Mouse (Mus musculus) megakaryocyte progenitor cell, adult 5-6 weeks (primary cell): ENCODE results near the gene Sbf2. TPM values are rescaled to one million over a fixed set of nuclear protein-coding genes. Genes with fewer than 3 reads are reported as not detected.
"Not testable (repeated sequence)": the region's sequence is repeated elsewhere in the genome, so short reads cannot be mapped to it uniquely, and the experiment has no call there.

Source experiments
- ATAC-seq: replicated peaks from 2 replicates; pipeline ENCODE4 v1.8.0; 2016; ENCODE audit warnings: mild to moderate bottlenecking, moderate TSS enrichment, inconsistent platforms; ENCODE audit not compliant: poor library complexity
- total RNA-seq, 2 experiments: library from RNA; stranded (forward) in 1 of 2; stranded (reverse) in 1 of 2; fragments of 157-497, 149-512 nt in 1 of 2; fragments of 200-1000 nt in 1 of 2; gene quantifications; 2 replicates each; pipeline versions ENCODE4 v1.2.3 to v1.2.4; 2015 to 2017

Gene Sbf2
- total RNA-seq (2015): 1.6 and 2.3 TPM in 2 replicates
- total RNA-seq (2017): 0.44 and 0.46 TPM in 2 replicates

GRCm38 (mm10) chr7:110614133-110615063 lies at the start of gene Sbf2:
Gene Sbf2 (minus strand): TSS chr7:110614922.
- no peak for ATAC-seq

DNA sequence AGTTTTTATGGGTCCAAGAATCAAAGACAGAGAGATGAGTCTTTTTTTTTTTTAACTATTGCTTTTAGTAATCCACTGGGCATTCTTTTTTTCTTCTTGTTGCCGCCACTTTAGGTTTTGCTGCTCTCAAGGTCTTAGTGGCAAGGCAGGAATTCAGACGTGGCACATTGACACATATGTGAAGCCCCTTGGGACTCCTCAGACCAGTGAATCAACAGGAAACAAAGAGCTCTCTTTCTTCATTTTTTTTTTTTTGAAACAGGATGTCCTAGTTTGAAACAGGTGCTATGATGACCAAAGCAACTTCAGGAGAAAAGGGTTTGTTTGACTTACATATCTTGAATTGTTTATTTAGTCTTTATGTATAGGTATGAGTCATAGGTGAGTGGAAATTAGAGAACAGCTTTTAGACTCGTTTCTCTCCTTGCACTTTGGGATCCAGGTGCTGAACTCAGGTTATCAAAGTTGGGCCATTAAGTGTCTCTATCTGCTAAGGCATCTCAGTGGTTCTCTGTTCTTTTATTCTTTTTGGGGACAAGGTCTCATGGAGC lies 43.7 kb upstream of the Sbf2 start:
- no peak for ATAC-seq

- ATAC-seq: no peak
Observed at GRCm38 (mm10) chr7:110655966-110656365, 41.2 kb upstream of the Sbf2 start.

- ATAC-seq: no peak
Observed at GRCm38 (mm10) chr7:110655230-110655629, 40.5 kb upstream of the Sbf2 start.

DNA sequence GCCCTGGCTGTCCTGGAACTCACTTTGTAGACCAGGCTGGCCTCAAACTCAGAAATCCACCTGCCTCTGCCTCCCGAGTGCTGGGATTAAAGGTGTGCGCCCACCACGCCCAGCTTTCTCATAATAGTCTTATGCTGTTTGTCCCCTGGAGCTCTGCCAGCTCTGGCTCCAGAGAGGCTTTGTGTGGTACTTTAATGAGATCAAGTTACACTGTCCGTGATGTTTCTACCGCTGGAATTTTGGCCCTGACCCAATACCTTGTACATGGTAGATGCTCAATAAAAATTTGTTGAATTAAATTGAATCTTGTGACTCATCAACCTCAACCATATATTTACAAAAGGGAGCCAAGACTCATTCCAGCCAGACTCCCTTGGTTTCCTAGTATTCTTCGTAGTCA lies 36.4 kb upstream of the Sbf2 start:
- no peak for ATAC-seq

DNA sequence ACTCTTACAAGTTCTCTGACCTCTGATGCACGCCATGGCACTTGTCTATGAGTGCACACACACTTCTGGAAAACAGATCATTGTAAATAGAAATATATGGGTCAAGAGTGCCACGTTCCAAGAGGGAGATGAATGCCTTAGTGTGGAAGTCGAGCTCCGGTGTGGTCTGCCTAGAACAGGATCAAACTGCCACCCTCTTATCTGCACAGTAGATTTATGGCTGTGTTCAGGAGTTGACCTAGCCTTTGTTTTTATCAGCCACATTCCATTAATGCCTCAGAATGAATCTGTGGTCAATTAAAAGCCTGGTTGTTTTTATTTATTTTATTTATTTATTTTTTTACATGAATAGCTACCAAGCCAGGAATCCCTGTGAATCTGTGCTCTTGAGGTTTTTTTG lies 35.8 kb upstream of the Sbf2 start:
- ATAC-seq: no peak

- ATAC-seq: peak; percentile 60
Observed at GRCm38 (mm10) chr7:110649133-110649987, 34.6 kb upstream of the Sbf2 start.

DNA sequence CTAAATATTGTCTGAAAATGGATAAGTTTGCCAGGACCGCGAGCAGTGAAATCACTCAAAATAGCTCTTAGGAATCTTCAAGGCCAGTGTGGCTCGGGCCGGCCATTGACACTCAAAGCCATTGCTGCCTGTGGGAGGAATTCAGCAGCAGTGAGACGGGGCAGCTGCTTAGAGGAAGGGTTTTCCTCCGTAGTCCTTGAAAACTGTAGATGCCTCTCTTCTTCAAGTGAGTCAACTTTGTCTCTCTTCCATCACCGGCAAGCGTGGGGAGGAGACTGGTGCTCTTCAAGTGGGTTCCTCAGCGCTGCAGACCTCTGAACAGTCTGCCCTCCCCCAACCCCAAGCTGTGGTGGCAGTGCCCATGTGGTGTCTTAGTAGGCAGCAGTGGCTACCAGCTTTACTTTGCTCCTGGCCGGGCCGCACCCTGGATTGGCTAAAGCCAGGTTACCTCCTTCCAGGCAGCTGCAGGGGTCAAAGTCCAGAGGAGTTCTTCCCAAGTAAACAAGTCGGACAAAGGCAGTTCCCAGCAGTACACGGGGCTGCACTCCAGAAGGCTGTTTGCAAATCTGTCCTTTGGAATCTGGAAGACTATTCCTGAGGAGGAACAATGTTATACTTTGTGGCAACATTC lies 33.8 kb upstream of the Sbf2 start:
- no peak for ATAC-seq

DNA sequence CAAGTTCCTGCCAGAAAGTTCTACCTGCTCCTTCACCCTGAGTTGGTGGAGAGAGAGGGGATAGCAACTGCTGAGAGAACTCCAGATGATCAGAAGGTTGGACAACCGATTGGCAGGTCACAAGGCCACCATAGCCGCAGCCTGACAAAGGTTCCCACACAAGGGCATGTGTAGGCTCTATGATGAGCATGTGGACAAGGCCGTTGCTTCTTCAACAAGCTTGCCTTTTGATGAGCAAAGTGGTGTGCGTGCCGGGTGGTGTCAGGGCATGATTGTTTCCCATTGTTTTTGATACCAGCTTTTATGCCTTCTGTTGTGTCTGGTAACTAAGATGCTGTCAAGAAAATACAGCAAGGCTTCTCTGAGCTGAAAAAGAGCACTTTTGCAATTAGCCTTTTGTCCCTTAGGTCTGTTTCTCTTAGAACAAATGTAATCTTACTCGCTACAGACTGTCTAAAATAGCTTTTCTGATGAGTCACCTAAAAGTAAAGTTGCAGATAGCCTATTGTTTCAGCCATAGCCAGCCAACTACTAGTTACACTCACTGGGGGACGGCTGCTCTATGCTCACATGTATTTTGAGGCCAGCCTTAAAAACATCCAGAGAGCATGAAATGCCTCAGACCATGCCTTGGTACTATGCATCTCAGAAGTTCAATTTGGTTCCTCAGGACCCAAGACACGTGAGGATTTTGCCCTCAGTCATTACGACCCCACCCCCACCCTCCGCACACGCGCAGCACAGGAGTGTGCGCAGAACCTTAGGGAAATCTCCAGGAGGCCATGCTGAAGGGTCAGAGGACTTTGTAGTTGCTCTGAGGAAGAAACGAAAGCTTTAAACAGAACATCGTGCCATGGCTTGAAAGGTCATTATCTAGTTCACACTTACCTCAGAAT lies 33.1 kb upstream of the Sbf2 start:
- no peak for ATAC-seq

GRCm38 (mm10) chr7:110646611-110647407 lies 32.1 kb upstream of the Sbf2 start:
- no peak for ATAC-seq

GRCm38 (mm10) chr7:110645859-110646258 lies 31.1 kb upstream of the Sbf2 start:
- ATAC-seq: no peak

- ATAC-seq: peak; percentile 81
Observed at GRCm38 (mm10) chr7:110645311-110645710, 30.6 kb upstream of the Sbf2 start.

- not testable (repeated sequence) for ATAC-seq
Observed at GRCm38 (mm10) chr7:110639958-110640357, 25.2 kb upstream of the Sbf2 start.

GRCm38 (mm10) chr7:110639291-110639915 lies 24.7 kb upstream of the Sbf2 start:
- ATAC-seq: no peak

- ATAC-seq: no peak
Observed at GRCm38 (mm10) chr7:110638305-110639110, 23.8 kb upstream of the Sbf2 start.

DNA sequence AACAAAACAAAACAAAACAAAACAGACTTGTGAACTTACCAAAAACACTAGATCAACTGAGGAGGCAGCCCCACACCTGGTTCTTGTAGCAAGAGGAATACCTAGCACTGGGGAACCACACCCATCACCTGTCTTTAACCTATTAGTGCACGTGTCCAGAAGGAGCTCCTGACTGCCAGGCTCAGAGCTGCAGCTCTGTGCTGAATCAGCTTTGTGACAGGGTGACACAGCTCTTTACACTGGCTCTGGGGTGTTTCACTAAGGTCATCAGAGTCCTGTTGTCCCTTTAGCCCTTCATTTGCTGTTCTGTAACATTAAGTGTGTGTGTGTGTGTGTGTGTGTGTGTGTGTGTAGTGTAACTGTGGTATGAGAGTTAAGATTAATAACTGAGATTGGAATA lies 21.8 kb upstream of the Sbf2 start:
- no peak for ATAC-seq

DNA sequence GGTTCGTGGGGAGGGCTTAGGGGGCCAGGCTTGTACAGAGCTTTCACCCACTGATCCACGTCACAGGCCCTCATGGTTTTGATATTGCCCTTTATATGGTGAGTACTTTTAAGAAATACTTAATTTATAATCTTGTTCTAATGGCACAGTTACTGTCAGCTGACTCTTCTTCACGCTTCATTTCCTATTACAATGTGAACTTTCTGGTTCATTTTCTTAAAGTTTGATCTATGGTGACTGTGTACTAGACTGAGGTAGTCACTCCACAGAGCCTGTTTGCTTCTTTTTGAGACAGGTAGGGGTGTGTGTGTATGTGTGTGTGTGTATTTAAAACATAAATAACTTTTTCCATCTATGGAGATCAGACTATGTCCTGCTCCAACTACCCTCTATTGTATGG lies 21.2 kb upstream of the Sbf2 start:
- ATAC-seq: no peak
